Mouse (Mus musculus) T-helper 17 cell (primary cell): ENCODE results near the gene Tspan2.

Experiments
- in situ Hi-C, 2 experiments: fragments of 300-600 bp; cut with MboI, MseI; formaldehyde crosslinking; loops; 1 replicate in 1 of 2; 2 replicates in 1 of 2; pipeline ENCODE4 v1.15.1; 2025; ENCODE audit warnings: high pct_unique_total_duplicates in 2 of 2

The Tspan2 gene

DNA sequence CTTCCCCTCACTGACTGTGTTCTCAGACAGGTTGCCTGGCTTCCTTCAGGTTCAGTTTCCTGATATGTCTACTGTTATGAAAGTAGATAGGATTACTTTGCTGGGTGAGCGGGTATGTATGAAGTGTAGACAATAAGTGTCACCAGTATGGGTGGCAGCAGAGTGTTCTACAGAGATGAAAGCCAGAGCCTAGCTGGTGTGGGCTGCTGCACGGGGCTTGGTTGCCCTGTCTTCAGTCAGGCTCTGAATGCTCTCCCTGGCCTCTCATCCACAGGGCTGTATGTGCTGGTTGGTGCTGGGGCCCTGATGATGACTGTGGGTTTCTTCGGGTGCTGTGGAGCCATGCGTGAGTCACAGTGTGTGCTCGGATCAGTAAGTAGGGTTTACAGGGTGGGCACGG, 22.7 kb downstream of the Tspan2 start:
- in situ Hi-C loops = no loop called here

DNA sequence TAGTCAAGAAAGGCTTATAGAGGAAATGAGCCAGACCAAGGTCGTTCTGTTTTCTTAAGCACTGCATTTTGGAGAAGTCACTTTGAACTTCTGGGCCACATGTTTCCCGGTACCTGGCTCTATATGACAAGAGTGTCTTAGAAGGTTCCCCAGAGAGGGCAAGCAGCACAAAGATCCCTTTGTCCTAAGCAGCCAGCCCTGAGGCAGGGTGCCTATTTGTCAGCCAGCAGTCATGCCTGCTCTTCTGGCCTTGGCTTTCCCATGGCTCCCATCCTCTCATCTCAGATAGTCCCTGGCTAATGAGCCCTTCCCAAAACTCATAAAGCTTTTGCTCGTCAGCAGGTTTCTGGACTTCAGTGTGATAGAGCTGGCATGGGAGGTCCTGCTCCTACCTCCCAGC, 25.9 kb downstream of the Tspan2 start:
- in situ Hi-C loops = no loop called here

DNA sequence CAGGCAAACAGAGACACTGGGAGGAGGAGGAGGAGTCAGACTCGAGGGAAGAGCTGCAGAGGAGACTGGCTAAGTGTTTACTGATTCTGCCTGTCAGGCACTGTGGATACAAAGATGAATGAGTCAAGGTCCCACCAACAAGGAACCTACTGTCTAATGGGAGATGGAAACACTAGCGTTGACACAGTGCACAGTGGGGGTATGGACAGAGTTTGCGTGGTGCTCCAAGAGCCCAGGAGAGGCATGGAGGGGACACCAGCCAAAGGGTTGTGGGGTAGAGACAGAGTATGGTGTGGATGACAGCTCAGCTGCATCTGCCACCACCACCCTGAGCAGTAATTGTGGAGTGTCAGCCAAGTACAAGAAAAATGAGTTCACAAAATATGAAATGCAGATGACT, 28.1 kb downstream of the Tspan2 start:
- in situ Hi-C loops = no loop called here

DNA sequence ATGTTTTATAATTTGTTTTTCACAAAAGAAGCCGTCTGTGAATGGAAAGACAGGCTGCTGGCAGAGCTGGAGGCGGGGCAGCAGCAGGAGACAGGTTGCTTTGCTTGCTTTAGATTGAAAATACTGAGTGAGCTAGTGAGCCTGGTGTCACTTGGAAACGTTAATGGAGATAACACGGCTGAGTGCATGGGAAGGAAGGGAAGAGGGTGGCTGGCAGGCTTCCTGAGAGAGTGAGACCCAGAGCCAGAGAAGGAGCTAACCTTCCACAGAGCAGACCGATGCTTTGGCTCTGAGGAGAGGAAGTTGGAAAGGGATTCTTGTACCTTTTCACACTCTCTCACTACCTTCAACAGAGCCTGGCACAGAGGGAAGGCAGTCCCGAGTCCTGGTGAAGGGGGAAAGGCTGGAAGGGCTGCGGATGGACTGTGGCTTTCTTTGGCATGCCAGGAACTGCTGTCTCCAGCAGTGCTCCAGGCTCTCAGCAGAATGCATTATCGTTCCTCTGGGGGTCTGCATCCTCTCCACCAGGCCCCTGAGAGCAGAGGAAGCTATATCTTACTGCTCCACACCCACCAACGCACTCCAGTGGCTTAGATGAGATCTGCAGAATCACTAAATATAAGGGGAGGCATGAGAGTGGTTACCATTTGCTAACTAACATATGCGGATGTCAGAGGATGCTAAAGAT, 29.5 kb downstream of the Tspan2 start:
- in situ Hi-C loops = no loop called here

DNA sequence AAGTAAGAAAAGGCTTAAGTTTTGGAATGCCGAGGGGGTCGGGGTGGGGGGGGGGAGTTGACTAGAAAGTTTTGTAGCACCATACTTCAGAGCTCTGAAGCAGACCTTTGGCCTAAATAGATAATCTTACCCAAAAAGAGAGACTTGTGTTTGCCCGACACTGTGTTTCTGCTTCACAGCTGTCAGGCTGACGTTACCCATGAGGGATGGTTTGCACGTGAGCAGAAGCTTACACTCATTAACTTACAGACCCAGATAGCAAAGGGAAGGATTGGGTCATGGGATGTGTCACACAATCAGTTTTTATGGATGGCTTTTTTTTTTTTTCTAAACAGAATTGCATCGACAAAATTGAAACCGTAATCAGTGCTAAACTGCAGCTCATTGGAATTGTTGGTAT, 30.5 kb downstream of the Tspan2 start:
- in situ Hi-C loops = no loop called here

DNA sequence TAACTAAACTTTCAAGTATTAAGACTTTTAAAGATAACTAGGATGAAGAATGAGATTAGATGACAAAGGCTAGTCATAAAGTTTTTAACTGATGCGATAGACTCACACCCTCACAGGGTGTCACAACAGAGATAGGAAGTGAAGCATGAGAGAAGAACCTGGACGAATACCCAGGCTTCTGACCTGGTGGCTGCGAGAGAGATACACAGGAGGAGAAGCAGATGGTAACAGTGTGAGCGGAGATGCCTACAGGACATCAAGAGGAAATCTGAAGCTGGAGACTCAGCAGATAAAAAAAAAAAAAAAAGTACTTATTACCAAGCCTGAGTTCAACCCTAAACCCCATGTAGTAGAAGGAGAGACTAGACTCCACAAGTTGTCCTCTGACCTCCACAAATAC, 38.7 kb downstream of the Tspan2 start:
- in situ Hi-C loops = no loop called here

DNA sequence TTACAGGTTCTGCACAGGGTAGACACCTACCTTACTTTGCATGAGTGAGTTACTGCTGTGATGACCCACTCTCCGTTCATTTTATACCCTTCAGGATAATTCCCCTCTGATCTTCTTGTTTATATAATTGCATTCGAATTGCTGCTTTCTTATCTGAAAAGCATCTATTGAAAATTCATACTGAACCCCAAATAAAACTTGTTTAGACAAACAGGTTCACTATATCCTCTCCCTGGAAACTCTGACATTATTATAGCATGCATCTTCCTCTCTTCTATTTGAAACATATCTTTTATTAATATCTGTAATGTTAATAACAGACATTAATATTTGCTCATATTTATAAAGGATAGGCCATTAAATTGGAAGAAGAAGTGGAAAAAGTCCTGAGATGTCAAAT, 48.3 kb downstream of the Tspan2 start, which contains the start of gene Tshb:
Gene Tshb, minus strand, starts transcription at position 101 of the 400 bp plus-strand sequence.
- in situ Hi-C loops = no loop called here

DNA sequence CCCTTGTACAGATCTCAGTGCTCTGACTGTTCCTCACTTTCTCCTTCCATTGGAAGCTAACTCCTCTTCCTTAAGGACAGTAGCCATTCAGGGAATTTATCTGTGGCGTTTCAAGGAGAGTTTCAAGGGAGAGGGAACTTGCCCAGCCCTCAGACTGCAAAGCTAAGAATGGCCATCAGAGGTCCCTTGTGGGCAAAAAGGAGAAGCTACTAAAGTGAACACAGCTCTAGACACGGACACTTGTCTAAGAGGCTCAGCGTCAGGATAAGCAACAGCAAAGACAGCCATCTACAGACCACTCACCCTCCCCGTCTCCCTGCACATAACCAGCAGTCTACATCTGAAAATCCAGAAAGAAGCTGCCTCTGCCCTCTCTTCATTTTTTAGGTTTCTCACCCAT, 53.0 kb downstream of the Tspan2 start:
- in situ Hi-C loops = no loop called here

DNA sequence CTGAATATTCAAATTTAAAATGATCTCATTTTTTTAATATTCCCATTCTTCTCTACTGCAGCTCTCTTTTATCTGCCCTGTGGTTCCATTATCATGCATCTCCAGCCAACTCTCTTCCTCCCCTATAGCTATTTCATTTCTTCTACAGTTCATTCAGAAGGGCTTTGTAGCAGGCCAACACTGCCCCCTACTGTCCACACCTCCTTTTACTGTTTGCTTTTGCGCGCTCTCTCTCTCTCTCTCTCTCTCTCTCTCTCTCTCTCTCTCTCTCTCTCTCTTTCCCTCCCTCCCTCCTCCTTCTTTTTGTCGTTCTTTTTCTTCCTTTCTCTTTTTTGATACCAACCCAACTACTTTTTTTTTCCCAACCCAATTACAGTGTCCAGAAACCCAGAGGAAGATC, 69.6 kb downstream of the Tspan2 start:
- in situ Hi-C loops = loop anchor here (5.0 to 25.0 kb wide), 3 partner anchors 102 to 719 kb away; partner anchors contain the start of gene Casq2 (in 2 of the 2)

DNA sequence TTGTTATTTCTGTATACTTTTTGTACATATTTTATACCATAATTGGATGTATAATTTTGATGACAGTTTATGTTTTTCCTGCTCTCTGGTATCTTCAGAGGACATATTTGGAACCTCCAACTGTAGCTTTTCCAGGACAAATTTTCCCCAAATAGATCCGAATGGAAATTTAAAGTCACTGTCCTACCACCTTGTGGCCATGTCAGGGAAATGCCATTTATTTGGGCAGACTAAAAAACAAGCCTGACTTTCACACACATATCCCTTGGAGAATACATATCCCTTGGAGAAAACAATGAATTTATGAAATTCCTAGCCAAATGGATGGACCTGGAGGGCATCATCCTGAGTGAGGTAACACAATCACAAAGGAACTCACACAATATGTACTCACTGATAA, 108.1 kb downstream of the Tspan2 start:
- in situ Hi-C loops = no loop called here

DNA sequence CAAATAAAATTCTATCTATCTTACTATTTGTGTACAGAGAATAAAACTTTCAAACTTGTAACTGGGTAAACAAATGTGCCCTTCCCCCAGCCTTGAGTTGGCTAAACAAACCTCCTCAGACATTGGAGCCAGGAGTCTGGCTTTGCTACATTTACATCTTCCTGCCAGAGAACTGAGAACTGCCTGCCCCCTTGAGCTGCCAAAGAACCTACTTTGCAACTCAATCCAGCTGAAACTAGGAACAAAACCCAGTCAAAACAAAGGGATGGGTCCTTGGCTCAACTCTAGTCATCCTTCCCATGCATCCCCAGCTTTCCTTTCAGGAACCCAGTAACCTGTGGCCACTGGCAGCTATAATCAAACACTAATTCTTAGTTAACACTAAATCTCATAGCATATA, 114.3 kb downstream of the Tspan2 start:
- in situ Hi-C loops = no loop called here
